Mouse (Mus musculus): Measurements from ENCODE around the gene Tagap1. TPM values are rescaled to one million over a fixed set of nuclear protein-coding genes. Genes with fewer than 3 reads are reported as not detected.
"Not testable (repeated sequence)": the region's sequence is repeated elsewhere in the genome, so short reads cannot be mapped to it uniquely, and the experiment has no call there.

Gene Tagap1
- polyA plus RNA-seq, 1 experiment: 78.0 TPM

DNA sequence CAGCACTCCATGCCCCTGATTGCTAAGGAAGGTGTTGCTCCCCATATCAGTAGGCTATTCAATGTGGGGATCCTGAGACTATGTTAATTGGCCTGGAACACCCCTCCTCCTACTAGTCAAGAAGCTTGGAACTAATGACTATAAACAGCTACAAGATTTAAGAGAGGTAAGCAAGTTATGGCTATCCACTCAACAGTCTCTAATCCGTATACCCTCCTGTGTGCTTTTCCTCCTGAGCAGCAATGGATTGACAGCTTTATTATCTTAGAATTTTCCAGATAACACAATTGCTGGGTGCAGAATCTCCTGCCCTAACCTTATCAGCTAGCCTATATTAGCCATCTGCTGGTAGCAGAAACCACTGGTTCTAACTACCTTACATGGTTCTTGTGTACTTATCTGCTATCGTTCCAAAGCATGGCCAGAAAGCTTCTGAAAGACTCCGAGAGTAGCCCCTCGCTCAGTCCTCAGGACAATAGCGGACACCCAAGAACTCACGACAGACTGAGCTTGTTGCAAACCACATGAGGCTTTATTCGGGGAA lies 40.5 kb downstream of the Tagap1 start:
- not testable (repeated sequence) for H3K27ac ChIP-seq (ENCODE audit: control insufficient read depth, insufficient read depth, low read length); H3K27me3 ChIP-seq (ENCODE audit: control insufficient read depth, insufficient read depth, low read length); H3K4me3 ChIP-seq (ENCODE audit: control insufficient read depth, insufficient read depth, low read length); H3K36me3 ChIP-seq (ENCODE audit: control insufficient read depth, insufficient read depth, low read length); H3K4me1 ChIP-seq (replicated peaks; ENCODE audit: control insufficient read depth, insufficient read depth, low read length); DNase-seq
- 98% methylated on average over 7 of the region's 7 CpGs for WGBS

DNA sequence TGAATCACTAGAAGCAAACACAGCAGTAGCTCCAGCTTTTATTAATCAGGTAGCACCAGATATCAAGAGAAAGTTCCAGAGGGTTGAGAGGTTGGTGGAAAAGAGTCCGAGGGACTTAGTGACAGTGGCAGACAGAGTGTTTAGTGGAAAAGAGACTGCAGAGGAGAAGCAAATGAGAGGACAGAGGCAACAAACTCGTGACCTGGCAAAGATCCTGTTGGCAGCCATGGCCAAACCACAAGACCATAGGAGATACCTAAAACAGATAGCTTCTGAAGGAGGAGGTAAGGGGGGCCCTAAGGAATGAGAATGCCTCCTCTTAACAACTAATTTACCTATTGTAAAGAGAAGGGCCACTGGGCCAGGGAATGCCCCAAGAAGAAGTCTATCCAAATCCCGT lies 41.6 kb downstream of the Tagap1 start:
- DNase-seq; H3K27me3 ChIP-seq (ENCODE audit: control insufficient read depth, insufficient read depth, low read length); H3K4me3 ChIP-seq (ENCODE audit: control insufficient read depth, insufficient read depth, low read length); H3K36me3 ChIP-seq (ENCODE audit: control insufficient read depth, insufficient read depth, low read length); H3K4me1 ChIP-seq (replicated peaks; ENCODE audit: control insufficient read depth, insufficient read depth, low read length); H3K27ac ChIP-seq (ENCODE audit: control insufficient read depth, insufficient read depth, low read length): not testable (repeated sequence)
- WGBS: 50% methylated on average over 3 of the region's 3 CpGs

DNA sequence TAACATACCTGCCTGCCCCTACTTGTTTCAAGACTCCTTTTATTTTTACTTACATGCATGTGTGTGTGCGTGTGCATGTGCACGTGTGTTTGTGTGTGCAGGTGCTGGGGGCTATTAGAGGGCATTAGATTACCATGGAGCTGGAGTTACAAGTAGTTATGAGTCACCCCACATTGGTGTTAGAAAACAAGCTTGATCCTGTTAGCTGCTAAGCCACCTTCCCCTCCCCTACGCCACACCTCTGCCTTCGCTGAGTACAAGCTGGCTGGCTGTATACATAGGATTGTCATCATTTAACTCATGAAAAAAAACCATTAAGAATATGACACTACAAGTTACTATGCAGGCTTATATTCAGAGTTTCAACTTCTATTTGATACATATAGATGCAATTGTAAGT lies 45.7 kb downstream of the Tagap1 start:
- not testable (repeated sequence) for H3K27ac ChIP-seq (ENCODE audit: control insufficient read depth, insufficient read depth, low read length); DNase-seq; H3K27me3 ChIP-seq (ENCODE audit: control insufficient read depth, insufficient read depth, low read length); H3K36me3 ChIP-seq (ENCODE audit: control insufficient read depth, insufficient read depth, low read length); H3K4me1 ChIP-seq (replicated peaks; ENCODE audit: control insufficient read depth, insufficient read depth, low read length); H3K4me3 ChIP-seq (ENCODE audit: control insufficient read depth, insufficient read depth, low read length)
- WGBS: 100% methylated on average over 3 of the region's 4 CpGs

DNA sequence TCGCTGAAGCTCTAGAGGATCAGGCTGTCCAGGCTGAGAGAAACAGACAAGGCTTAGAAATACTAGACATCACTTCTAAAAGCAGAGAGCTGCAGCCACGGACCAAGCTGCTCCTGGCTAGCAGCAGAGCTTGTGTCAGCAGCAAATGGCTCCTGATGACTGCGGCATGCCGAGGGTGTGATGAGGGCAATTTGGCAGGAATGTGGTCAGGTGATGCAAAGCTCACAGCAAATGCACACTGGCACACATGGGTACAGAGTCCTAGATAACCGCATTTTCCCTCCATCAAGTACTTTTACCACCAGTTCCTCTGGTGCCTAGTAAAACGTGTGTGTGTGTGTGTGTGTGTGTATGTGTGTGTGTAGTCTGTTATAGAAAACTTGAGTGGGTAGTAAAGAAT lies 46.9 kb downstream of the Tagap1 start:
- H3K4me1 ChIP-seq (replicated peaks; ENCODE audit: control insufficient read depth, insufficient read depth, low read length); H3K36me3 ChIP-seq (ENCODE audit: control insufficient read depth, insufficient read depth, low read length); H3K27ac ChIP-seq (ENCODE audit: control insufficient read depth, insufficient read depth, low read length); DNase-seq; H3K27me3 ChIP-seq (ENCODE audit: control insufficient read depth, insufficient read depth, low read length); H3K4me3 ChIP-seq (ENCODE audit: control insufficient read depth, insufficient read depth, low read length): not testable (repeated sequence)
- WGBS: 89% methylated on average over 2 of the region's 6 CpGs

Other genes starting within 250 kb of the Tagap1 start
- 149 and 189 TPM in 2 replicates for gene Ezr, start 178.4 kb downstream of the Tagap1 start, polyA plus RNA-seq (2012; rRNA removed)
- gene Rsph3b, start 12.5 kb downstream of the Tagap1 start, polyA plus RNA-seq (2012; rRNA removed): 19.4 and 20.3 TPM in 2 replicates
- 130 and 196 TPM in 2 replicates for gene Rnaset2b, start 9.5 kb upstream of the Tagap1 start, polyA plus RNA-seq (2012; rRNA removed)
- 9.6 and 9.8 TPM in 2 replicates for gene Gm49721, start 17.7 kb upstream of the Tagap1 start, polyA plus RNA-seq (2012; rRNA removed)
- gene Gm1604a, start 64.4 kb upstream of the Tagap1 start, polyA plus RNA-seq (2012; rRNA removed): 0.54 and 0.61 TPM in 2 replicates
- 7.4 and 8.8 TPM in 2 replicates for gene Rps6ka2, start 209.0 kb upstream of the Tagap1 start, polyA plus RNA-seq (2012; rRNA removed)